Mouse (Mus musculus) brown adipose tissue, adult 24 weeks (tissue): ENCODE measurements around the gene Dph1. TPM values are rescaled to one million over a fixed set of nuclear protein-coding genes. Genes with fewer than 3 reads are reported as not detected.

Source experiments
- H3K27ac ChIP-seq: fragments of 200-500 bp; replicated peaks from 2 replicates; pipeline ENCODE4 v1.5.1; 2012; ENCODE audit warnings: low read depth, mild to moderate bottlenecking, low read length
- H3K4me1 ChIP-seq: fragments of 200-500 bp; 2 replicates; pipeline ENCODE4 v1.6.1; 2012; ENCODE audit warnings: low read length, mixed read lengths; ENCODE audit not compliant: control insufficient read depth, insufficient read depth, insufficient read length
- H3K4me3 ChIP-seq: fragments of 200-500 bp; 2 replicates; pipeline ENCODE4 v1.5.1; 2012; ENCODE audit warnings: low read depth, mild to moderate bottlenecking, low read length, moderate library complexity; ENCODE audit not compliant: insufficient read depth
- polyA plus RNA-seq: library from polyadenylated mRNA; stranded (reverse); fragments of >200 nt; gene quantifications from 2 replicates; pipeline ENCODE4 v1.2.4, GENCODE M21; 2012; ENCODE audit not compliant: missing spikeins, insufficient read depth, insufficient read length

Dph1 gene
- polyA plus RNA-seq, 1 experiment, result 9.4 TPM

DNA sequence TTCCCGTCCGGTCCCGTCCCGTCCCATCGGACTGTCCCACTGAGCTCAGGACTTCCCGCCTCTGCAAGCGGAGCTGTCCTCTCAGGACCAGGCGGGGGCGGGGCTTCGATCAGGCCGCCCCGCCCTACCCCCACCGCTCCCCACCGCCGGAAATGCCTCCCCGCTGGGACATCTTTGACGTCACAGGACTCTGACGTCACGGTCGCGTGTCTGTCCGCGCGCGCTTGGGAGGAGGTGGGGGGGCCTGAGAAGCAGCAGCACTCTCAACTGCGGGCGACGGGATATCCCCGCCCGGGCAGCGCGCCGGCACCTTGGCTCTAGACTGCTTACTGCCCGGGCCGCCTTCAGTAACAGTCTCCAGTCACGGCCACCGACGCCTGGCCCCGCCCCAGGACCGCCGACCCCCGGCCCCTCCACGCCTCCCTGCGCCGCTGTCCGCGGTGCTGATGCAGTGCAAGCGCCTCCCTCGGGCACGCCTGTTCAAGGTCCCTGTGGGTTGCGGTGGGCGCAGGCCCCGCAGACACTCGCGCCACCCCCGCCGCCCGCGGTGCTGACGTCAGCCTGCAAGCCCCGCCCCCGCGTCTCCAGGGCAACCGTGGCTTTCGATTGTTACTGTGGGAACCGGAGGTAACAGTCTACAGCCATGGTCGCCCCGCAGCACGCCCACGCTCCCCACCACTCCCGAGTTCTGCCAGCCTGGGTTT, 17.8 kb downstream of the Dph1 start:
- Histone ChIP-seq H3K4me3 (peak overlapping the region; percentile 72), H3K27ac (no peak overlapping the region), H3K4me1 (no peaks in the 10 kb centered on the region; the same call in 1 of the 2 replicates)

DNA sequence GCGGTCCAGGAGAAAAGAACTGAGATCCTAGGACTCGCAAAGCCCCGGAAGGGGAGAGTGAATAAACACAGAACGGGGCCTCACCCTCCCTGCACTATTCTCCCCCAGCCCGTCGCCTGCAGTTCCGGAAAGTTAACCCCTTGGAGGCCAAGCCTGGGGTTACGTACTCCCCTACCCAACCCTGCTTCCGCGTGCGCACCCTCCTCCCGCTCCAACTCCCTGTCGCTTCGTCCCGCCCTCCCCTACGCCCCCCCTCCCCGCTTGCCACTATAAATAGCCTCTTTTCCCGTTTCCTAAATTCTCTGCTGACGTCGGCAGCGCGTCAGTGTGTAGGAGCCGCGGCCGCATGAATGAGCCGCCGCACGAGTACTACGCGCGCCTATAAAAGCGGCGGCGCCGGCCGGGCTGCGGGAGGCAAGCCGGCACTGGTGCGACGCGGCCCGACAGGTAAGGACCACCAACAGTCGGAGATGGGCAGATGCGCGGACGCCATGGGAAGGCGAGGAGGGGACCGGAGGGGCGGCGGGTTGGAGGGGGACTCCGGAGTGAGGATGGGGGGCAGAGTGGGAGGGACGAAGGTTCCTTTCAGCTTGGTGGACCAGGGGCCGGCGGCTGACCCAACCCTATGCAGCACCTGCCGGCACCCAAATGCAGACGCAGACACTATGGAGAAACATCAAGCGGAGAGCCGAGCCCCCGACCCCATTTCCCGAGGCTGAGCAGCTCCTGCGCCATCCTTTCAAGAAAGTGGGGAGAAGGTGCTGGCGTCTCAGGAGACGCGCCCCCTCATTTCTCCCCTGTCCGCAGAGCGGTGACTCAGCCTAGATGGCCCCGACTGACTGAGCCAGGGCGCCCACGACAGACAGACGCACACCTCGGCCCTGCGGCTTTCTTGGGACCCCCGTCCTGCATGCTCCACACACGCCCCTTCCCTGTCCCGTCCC, 18.6 kb downstream of the Dph1 start:
- Histone ChIP-seq H3K4me3 (peak overlapping the region; percentile 60), H3K27ac (no peak overlapping the region), H3K4me1 (no peaks in the 10 kb centered on the region; the same call in 1 of the 2 replicates)

DNA sequence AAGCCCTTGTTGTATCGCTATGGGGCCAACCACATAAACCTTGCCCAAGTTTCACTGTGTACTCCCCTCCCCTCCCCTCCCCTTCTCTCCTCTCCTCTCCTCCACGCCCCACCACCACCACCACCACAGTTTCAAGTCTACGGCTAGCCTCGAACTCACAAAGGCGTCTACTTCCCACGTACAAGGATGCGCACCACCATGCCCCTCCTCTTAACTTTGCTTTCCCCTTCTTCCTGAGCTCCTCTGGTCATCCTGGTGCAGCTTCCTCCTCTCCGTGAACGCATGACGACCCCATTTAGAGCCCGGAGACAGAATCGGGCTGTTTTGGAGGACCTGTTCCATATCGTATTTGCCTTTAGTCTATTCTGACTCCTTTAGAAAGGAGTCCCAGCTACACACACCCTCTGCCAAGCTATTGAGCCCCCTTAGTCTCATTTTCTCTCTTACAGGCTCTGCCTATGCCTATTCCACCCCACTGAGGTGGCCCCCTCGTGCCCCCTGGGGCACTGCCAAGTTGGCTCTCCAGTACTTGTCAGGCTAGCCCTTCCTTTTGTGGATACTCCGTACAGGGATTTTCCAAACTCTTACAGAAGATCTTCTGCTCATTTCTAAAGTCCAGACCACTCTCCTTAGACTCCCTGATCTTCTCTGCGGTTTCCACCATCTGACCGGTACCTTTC, 19.7 kb downstream of the Dph1 start:
- Histone ChIP-seq H3K4me1 (no peaks in the 10 kb centered on the region; the same call in 1 of the 2 replicates), H3K4me3 (no peak overlapping the region), H3K27ac (no peak overlapping the region)

DNA sequence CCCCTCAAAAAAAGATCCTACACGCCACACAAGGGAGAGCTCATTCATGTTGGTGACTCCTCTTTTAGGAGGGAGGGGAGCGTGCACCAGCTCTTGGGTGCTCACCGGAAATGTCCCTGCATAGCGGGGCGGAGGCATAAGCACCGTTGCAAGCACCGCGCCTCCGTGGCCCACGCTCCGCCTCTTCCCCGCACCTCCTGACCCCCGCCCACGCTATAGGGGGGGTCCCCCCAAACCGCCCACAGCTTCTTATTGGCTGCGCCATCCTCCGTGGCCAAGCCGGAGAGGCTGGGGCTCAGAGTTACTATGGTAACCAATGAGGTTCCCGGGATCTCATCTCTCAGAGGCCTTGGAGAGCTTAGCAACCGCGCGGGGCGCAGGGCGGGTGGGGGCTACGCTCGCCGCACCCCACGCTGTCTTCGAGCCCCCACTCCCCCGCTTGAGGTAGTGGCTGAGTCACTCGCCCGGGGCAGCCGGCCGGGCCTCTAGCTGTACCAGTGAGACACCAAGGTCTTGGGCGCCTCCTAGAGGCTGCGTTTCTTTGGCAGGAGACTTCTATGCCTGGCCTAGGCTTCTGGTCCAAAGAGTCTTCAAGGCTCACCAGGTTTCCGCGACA, 20.8 kb downstream of the Dph1 start:
- peaks cover 4% of the 10 kb centered on the region; the same call in 1 of the 2 replicates for H3K4me1 ChIP-seq
- peak overlapping the region; percentile 84 for H3K4me3 ChIP-seq
- H3K27ac ChIP-seq, result no peak overlapping the region

DNA sequence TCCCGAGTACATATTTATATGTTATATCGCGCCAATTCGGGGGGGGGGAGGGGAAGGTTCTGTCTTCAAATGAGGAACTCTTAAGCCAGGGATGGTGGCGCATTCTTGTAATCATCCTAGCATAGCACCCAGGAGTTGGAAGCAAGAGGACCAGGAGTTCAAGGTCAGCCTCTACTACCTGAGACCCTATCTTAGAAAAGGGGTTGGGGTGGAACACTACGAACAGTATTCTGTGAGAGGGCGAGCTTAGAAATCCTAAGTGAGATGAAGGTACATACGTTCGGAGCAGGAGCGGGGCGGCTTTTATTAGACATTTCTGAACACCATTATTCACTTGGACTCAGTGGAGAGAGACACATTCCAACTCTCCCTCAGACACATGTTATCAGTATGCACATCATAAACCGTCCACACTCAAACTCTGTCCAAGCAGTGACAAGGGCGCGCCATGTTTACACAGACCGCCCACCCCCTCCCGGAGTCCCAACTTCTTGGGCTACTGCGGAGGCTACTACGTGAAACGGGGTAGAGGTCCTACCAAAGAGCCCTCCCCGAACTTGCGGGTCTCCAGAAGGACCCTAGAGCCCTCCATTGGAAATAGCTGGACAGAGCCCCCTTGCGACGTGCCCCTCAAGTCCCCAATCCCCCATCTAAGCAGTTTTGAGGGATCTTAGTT, 21.5 kb downstream of the Dph1 start, which contains the start of gene Hic1:
Hic1 (minus strand) TSS at position 115 of the 676 bp plus-strand sequence.
- Histone ChIP-seq H3K4me3 (peak within 1 kb of the TSS; percentile 84), H3K27ac (peak within 1 kb of the TSS; percentile 79), H3K4me1 (peaks cover 5% of the 10 kb centered on the region; the same call in 1 of the 2 replicates)

DNA sequence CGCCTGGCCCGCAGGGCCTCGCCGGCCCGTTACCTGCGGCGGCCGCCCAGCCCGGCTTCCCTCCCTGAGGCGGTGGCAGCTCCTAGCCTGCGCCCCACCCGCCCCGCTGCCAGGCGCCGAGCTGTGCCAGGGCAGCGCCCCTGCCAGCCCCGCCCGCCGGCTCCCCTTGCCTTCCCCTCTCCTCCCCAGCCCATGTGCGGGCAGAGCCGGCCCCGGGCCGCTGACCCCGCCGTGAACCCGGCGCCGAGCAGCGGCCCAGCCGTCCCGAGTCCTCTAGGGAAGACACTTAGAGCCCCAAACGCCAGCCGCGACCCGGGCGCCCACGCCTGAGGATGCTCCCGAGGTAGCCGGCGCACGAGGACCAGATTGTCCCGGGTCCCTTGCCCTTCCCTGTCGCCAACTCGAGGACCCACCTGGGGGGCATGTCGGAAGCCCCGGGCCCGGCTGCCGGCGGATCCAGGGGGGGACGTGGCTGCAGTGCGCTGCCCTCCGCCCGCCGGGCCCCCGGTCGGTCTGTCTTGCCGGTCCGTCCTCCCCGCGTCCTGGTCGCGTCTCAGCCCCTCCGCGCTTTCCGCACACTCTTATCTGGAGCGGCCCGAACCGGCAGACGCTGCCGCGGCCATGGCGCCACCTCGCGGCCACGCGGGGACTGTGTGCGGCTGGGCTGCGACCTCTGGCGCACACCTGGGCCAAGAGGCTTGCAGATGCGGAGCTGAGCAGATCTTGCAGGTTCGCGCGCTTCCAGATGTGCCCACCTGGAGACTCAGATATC, 22.3 kb downstream of the Dph1 start:
- Histone ChIP-seq H3K27ac (peak overlapping the region; percentile 79), H3K4me1 (peaks cover 5% of the 10 kb centered on the region; the same call in 1 of the 2 replicates), H3K4me3 (peak overlapping the region; percentile 84)

DNA sequence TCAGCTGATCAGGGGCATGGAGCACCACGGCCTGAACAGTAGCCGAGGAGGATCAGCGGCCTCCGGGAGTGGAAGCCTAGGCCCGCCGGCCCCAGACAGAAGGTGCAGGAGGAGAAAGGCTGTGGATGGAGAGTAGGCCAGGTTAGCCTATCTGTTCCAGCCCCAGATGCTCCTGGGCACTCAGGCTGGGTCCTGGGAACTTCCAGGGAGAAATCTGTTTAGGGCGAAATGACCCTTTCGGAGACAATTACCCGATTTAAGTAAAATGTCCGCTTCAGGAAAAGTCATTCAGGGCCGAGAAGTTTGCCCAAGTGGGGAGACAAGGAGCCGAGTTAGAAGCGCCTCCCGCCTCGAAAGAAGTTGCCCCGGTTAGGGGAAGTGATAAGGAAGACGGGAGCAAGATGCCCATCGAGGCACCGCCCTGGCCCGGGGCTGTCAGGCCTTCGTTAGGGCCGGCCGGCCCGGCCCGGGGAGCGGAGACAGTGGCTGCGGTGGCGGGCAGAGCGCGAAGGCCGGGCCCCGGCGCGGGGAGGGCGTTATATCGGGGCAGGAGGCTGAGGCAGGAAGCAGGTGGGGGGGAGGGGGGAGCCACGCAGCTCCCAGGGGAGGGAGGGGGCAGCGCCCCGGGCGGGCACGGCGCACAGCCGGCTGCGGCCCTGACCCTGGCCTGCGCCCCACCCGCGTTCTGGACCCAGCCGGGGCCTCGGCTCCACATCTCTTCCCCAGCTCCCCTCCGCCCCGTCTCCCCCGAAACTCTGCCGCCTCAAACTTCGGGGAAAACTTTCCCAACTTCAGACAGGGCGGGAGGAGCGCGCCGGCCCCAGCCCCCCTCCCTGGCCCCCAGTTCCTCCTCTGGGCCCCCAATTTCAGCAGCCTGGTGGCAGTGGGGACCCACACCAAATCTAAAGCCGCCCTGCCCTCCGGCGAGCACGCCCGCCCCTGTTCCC, 23.1 kb downstream of the Dph1 start:
- Histone ChIP-seq H3K4me1 (peaks cover 9% of the 10 kb centered on the region; the same call in 1 of the 2 replicates), H3K27ac (peak overlapping the region; percentile 81), H3K4me3 (peak overlapping the region; percentile 84)

DNA sequence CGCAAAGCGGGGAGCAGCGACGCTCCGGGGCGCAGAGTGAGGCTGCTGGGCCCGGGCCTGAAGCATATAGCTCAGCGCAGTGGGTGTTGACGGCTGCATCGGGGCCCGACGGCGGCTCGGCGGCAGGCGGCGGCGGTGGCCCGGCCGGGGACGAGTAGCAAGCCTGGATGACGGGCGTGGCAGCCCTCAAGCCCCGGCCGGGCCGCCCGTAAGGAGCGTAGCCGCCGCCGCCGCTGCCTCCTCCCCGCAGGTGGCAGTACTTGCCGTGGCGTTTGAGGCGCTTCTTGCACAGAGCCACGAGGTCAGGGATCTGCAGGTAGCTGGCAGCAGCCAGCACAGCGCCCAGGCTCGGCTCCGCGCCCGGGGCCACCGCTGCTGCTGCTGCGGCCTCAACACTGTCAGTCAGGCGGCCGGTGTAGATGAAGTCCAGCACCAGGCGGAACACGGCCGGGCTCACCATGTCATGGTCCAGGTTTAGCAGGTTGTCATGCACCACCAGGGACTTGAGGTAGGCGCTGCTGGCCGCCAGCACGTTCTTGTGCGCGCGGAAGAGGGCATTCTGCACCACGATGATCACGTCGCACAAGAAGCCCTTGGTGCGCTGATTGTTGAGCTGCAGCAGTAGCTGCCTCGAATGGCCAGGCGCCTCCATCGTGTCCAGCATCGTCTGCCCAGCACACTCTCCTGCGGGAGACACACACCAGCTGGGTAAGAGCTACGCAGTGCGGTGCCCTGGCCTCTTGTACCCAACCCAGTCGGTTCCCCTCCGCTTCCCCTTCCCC, 24.0 kb downstream of the Dph1 start:
- peak overlapping the region; percentile 81 for H3K27ac ChIP-seq
- peak overlapping the region; percentile 84 for H3K4me3 ChIP-seq
- peaks cover 9% of the 10 kb centered on the region; the same call in 1 of the 2 replicates for H3K4me1 ChIP-seq

DNA sequence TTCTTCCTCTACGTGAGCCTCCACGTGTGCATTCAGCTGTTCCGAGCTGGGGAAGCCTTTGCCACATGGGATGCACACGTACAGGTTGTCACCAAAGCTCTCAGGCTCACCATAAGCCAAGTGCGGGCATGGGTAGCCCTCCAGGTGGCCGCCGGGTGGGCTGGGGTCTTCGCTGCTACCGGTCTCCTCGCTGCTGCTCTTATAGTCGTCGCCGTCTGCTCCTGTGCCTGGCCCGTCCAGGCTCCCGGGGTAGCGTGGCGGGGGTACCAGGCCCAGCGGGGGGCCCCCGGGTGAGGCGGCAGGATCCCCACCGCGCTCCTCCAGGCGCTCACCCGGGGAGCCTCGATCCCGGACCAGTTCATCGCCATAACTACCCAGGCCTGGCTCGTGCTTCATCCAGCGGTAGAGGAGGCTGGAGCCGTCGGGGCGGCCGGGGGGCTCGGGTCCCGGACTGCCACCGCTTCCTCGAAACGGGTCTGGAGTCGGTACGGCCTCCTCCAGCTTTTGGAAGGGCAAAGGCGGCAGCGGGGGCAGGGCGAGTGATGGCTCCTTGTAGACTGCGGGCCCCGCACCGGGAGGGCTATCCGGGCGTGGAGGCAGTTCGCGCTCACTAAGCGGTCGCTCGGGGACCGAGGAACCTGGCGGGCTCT, 24.7 kb downstream of the Dph1 start:
- Histone ChIP-seq H3K27ac (peak overlapping the region; percentile 59; the same call in 1 of the 2 replicates), H3K4me1 (peaks cover 9% of the 10 kb centered on the region; the same call in 1 of the 2 replicates), H3K4me3 (peak overlapping the region; percentile 84)

DNA sequence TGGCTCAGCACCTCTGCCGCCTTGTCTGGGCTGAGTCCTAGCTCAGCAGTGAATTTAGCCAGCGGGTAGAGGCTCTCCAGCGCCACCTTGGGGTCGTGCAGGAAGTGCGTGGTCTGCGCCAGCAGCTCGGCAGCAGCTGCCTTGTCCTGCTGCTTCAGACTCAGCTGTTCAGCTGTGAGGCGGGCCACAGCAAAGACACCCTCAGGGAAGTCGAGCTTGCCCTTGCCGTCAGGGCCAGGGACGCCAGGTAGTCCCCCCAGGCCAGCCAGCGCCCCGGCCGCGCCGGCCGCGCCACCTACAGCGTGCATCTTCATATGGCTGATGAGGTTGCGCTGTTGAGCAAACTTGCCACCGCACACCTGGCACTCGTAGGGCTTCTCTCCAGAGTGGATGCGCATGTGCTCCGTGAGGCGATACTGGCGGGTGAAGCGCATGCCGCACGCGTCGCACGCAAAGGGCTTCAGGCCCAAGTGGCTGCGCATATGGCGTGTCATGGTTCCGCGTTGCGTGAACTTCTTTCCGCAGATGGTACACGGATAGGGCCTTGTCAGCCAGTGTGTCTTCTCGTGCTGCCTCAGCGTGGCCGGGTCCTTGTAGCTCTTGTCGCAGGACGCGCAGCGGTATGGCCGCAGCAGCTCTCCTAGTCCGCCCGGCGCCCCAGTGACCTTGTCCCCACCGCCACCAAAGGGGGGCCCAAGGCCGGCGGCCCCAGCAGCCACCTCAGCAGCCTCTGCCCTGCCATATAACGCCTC, 25.4 kb downstream of the Dph1 start:
- peak overlapping the region; percentile 59 for H3K27ac ChIP-seq
- peak overlapping the region; percentile 84 for H3K4me3 ChIP-seq
- H3K4me1 ChIP-seq, result peaks cover 9% of the 10 kb centered on the region; the same call in 1 of the 2 replicates

DNA sequence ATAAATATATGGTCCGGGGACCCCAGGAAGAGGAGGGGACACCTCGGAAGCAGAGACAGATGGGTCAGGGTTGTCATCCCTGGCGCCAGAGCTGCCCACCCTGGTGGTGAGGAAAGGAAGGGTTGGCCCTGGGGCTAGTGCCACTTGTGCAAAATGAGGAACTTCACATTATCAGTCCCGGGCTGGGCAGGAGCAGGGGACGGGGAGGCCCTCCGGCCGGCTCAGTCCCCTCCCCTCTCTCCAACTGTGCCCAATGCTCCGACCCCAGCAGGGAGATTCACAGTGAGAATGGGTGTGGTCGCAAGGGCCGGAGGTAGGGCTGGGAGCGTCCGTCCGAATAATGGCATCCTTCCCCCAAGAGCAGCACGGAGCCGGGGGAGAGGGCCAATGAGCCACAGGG, 26.3 kb downstream of the Dph1 start:
- Histone ChIP-seq H3K4me1 (peaks cover 9% of the 10 kb centered on the region; the same call in 1 of the 2 replicates), H3K4me3 (peak overlapping the region; percentile 84), H3K27ac (peak overlapping the region; percentile 28)
